Mouse (Mus musculus): ENCODE results near the gene Ttc25. TPM values are rescaled to one million over a fixed set of nuclear protein-coding genes. Genes with fewer than 3 reads are reported as not detected.

The Ttc25 gene
- 0.06 TPM for polyA plus RNA-seq (2012; fragmentation: generic; extraction: Trizol)
- long read RNA-seq, experiment 1: 0 reads
- long read RNA-seq, experiment 2: 0 reads

DNA sequence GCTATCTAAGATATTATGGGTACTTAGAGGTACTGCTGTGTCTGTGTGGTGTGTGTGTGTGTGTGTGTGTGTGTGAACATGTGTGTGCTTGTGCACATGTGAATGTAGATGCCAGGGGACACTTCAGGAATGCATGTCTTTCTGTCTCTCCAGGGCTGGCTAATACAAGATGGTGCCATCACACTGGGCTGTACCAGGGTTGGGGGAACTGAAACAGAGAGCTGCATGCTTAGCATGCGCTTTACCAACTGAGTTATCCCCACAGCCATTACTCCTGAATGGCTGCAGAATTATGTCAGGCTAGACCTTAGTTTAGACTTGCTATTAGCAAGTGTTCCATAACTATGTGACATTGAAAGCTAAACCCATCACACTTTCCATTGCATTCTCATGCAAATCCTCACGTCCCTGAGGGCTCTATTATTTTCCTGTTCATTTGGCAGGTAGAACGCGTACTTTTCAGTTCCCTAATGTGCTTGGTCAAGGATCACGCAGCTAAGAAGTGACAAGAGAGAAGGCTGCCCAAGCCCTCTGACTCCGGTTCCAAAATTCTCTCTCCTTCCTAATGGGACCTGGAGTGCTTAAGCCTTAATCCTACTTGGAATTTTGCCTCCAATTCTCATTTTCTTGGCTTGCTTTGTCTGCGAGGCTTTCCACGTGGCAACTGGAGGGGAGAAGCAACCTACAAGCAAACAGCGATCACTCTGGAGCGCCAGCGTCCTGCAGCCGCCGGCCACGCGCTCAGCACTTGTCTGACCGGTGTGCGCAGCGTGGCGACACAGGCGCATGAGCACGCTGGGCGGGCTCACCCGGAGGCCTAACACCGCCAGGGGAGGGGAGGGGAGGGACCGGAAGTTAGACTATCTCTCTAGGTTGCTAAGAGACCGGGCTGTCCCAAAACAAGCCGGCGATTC is at the start of gene Ttc25:
TSS of gene Ttc25 (plus strand) at position 776 of the 914 bp plus-strand sequence.
- H3ac ChIP-seq (ENCODE audit: control insufficient read depth, insufficient read length, low read depth): peak within 1 kb of the TSS; percentile 34
- TF ChIP-seq MAX (IDR thresholded peaks at IDR 0.05) (peak; percentile 99), MYOD1 (IDR thresholded peaks at IDR 0.05; ENCODE audit: control insufficient read depth, insufficient read length, low read depth) (no peak)
- no peaks in the 10 kb centered on the region for H3K79me3 ChIP-seq (ENCODE audit: low read depth)
- H3K36me3 ChIP-seq (ENCODE audit: control insufficient read depth, insufficient read depth): no peaks in the 10 kb centered on the region
- H3K27me3 ChIP-seq (ENCODE audit: control insufficient read depth, insufficient read depth, insufficient read length): peaks cover 31% of the 10 kb centered on the region
- peak within 1 kb of the TSS; percentile 28 for H3K4me3 ChIP-seq (ENCODE audit: insufficient read depth, poor library complexity, severe bottlenecking)
- no peaks in the 10 kb centered on the region for H3K79me2 ChIP-seq (ENCODE audit: control insufficient read depth, insufficient read depth)

GRCm38 (mm10) chr11:100500241-100500640 is 45.2 kb upstream of the Ttc25 start:
- Histone ChIP-seq H3K79me3 (ENCODE audit: low read depth) (no peaks in the 10 kb centered on the region), H3ac (ENCODE audit: control insufficient read depth, insufficient read length, low read depth) (no peak overlapping the region), H3K27me3 (ENCODE audit: control insufficient read depth, insufficient read depth, insufficient read length) (no peaks in the 10 kb centered on the region), H3K4me3 (ENCODE audit: insufficient read depth, poor library complexity, severe bottlenecking) (no peak overlapping the region), H3K36me3 (ENCODE audit: control insufficient read depth, insufficient read depth) (peaks cover 92% of the 10 kb centered on the region), H3K79me2 (ENCODE audit: control insufficient read depth, insufficient read depth) (no peaks in the 10 kb centered on the region)
- TF ChIP-seq MAX (IDR thresholded peaks at IDR 0.05) (no peak), CEBPB (IDR thresholded peaks at IDR 0.05; ENCODE audit: low read depth) (no peak), CTCF (IDR thresholded peaks at IDR 0.05; ENCODE audit: control insufficient read depth, insufficient read depth, insufficient read length) (no peak), MYOD1 (IDR thresholded peaks at IDR 0.05; ENCODE audit: control insufficient read depth, insufficient read length, low read depth) (no peak), USF1 (IDR thresholded peaks at IDR 0.05; ENCODE audit: low read depth) (no peak), MYOG (IDR thresholded peaks at IDR 0.05; ENCODE audit: control insufficient read depth, extremely low read depth, insufficient read length) (no peak)

DNA sequence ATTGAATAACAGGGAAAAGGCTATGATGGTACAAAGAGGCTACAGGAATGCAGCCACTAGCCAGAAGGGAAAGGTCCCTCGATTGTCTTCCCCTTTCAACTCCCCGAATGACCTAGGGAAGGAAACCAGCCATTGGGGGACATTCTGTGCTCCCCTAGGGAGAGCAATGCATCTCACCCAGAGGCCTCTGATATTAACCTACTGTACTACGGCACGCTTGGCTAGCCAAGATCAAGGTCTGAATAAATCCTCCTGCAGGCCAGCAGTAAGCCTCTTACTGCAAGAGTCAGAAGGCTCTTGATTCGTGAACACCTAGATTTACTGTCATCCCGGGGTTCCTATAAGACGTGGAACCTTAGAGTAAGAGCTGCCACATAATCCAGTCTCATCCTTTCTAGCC is 44.8 kb upstream of the Ttc25 start:
- Histone ChIP-seq H3K27me3 (ENCODE audit: control insufficient read depth, insufficient read depth, insufficient read length) (no peaks in the 10 kb centered on the region), H3K36me3 (ENCODE audit: control insufficient read depth, insufficient read depth) (peaks cover 92% of the 10 kb centered on the region), H3K79me2 (ENCODE audit: control insufficient read depth, insufficient read depth) (no peaks in the 10 kb centered on the region), H3K4me3 (ENCODE audit: insufficient read depth, poor library complexity, severe bottlenecking) (no peak overlapping the region), H3K79me3 (ENCODE audit: low read depth) (no peaks in the 10 kb centered on the region), H3ac (ENCODE audit: control insufficient read depth, insufficient read length, low read depth) (no peak overlapping the region)
- TF ChIP-seq CEBPB (IDR thresholded peaks at IDR 0.05; ENCODE audit: low read depth): no peak
- TF ChIP-seq FOSL1 (IDR thresholded peaks at IDR 0.05; ENCODE audit: insufficient read depth, low read length, poor library complexity, severe bottlenecking): no peak
- TF ChIP-seq MAX (IDR thresholded peaks at IDR 0.05): no peak
- no peak for TF ChIP-seq USF1 (IDR thresholded peaks at IDR 0.05; ENCODE audit: low read depth)
- no peak for TF ChIP-seq MYOG (IDR thresholded peaks at IDR 0.05; ENCODE audit: control insufficient read depth, extremely low read depth, insufficient read length)
- no peak for TF ChIP-seq CTCF (IDR thresholded peaks at IDR 0.05; ENCODE audit: control insufficient read depth, insufficient read depth, insufficient read length)
- TF ChIP-seq MYOD1 (IDR thresholded peaks at IDR 0.05; ENCODE audit: control insufficient read depth, insufficient read length, low read depth): no peak

DNA sequence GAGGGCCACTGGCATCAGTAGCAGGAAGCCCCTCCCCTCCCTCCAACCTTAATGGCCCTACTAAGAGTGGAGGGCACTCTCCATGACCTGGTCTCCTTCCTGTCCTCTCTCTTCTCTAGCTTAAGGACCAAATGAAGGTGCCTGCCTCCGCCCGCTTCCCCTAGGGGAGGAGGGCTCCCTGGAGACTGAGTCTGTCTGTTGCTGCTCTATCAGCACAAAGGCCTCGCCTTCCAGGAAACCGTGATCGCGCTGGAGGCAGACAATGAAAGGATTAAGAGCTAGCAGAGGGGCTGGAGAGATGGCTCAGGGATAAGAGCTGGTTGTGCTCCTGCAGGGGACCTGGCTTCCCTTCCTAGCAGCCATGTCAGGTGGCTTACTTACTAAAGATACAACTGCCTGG is 44.1 kb upstream of the Ttc25 start:
- Histone ChIP-seq H3K79me2 (ENCODE audit: control insufficient read depth, insufficient read depth) (no peaks in the 10 kb centered on the region), H3K27me3 (ENCODE audit: control insufficient read depth, insufficient read depth, insufficient read length) (no peaks in the 10 kb centered on the region), H3K4me3 (ENCODE audit: insufficient read depth, poor library complexity, severe bottlenecking) (no peak overlapping the region), H3K36me3 (ENCODE audit: control insufficient read depth, insufficient read depth) (peaks cover 92% of the 10 kb centered on the region), H3K79me3 (ENCODE audit: low read depth) (no peaks in the 10 kb centered on the region), H3ac (ENCODE audit: control insufficient read depth, insufficient read length, low read depth) (no peak overlapping the region)
- TF ChIP-seq MYOD1 (IDR thresholded peaks at IDR 0.05; ENCODE audit: control insufficient read depth, insufficient read length, low read depth) (no peak), USF1 (IDR thresholded peaks at IDR 0.05; ENCODE audit: low read depth) (no peak), MYOG (IDR thresholded peaks at IDR 0.05; ENCODE audit: control insufficient read depth, extremely low read depth, insufficient read length) (no peak), FOSL1 (IDR thresholded peaks at IDR 0.05; ENCODE audit: insufficient read depth, low read length, poor library complexity, severe bottlenecking) (no peak), CTCF (IDR thresholded peaks at IDR 0.05; ENCODE audit: control insufficient read depth, insufficient read depth, insufficient read length) (no peak), MAX (IDR thresholded peaks at IDR 0.05) (no peak), CEBPB (IDR thresholded peaks at IDR 0.05; ENCODE audit: low read depth) (no peak)

GRCm38 (mm10) chr11:100504990-100505660 is 40.3 kb upstream of the Ttc25 start:
- H3ac ChIP-seq (ENCODE audit: control insufficient read depth, insufficient read length, low read depth): no peak overlapping the region
- H3K79me3 ChIP-seq (ENCODE audit: low read depth): no peaks in the 10 kb centered on the region
- no peak overlapping the region for H3K4me3 ChIP-seq (ENCODE audit: insufficient read depth, poor library complexity, severe bottlenecking)
- H3K36me3 ChIP-seq (ENCODE audit: control insufficient read depth, insufficient read depth): peaks cover 90% of the 10 kb centered on the region
- TF ChIP-seq USF1 (IDR thresholded peaks at IDR 0.05; ENCODE audit: low read depth) (no peak), MAX (IDR thresholded peaks at IDR 0.05) (no peak), CTCF (IDR thresholded peaks at IDR 0.05; ENCODE audit: control insufficient read depth, insufficient read depth, insufficient read length) (no peak), CEBPB (IDR thresholded peaks at IDR 0.05; ENCODE audit: low read depth) (no peak), MYOG (IDR thresholded peaks at IDR 0.05; ENCODE audit: control insufficient read depth, extremely low read depth, insufficient read length) (no peak), FOSL1 (IDR thresholded peaks at IDR 0.05; ENCODE audit: insufficient read depth, low read length, poor library complexity, severe bottlenecking) (no peak), MYOD1 (IDR thresholded peaks at IDR 0.05; ENCODE audit: control insufficient read depth, insufficient read length, low read depth) (no peak)
- H3K79me2 ChIP-seq (ENCODE audit: control insufficient read depth, insufficient read depth): no peaks in the 10 kb centered on the region
- no peaks in the 10 kb centered on the region for H3K27me3 ChIP-seq (ENCODE audit: control insufficient read depth, insufficient read depth, insufficient read length)

Data from C2C12 (cell line).